Mouse (Mus musculus) retina, adult 2 months (tissue): ENCODE results near the gene Catsper3.

Experiments
- DNase-seq: peaks from one replicate; pipeline ENCODE4 v3.0.0-alpha.2; 2012; ENCODE audit warnings: low read depth, low spot score

Catsper3 gene

DNA sequence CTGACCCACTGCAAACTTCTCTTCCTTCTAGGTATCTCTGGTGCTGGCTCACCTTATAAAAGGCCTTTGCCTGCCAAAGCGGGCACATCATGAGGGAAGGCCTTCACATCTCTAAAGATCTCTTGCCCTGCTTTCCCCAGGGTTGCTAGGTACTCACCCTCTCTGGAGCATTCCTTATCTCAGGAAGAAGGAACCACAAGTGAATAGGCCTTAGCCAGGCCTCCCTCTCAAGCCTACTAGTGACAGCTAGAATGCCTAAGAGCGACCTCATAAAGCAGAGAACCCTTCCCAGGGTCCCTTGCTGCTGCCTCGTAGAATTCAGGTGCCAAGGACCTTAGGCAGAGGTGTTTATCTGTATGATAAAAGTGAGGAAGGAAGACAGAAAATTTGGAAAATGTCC lies at the start of gene Catsper3:
Catsper3 (plus strand) TSS at position 301 of the 400 bp plus-strand sequence.
- no peak for DNase-seq

DNA sequence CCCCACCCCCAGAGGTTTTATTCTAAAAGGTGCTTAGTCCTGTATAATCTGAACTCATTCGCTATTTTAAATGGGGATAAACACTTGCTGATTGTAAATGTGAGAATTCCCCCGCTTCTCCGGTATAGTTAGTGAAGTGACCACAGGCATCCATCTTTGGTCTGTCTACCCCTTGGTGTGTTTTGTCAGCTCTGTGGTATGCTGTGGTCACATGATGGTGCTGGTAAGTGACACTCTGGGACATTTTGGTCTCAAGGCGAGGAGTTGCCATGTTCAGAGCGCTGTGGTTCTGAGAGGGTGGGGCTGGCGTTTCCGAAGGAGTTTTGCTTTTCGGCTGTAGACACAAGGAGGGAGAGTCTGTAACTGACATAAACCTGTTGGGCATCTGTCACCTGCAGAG lies 46.5 kb upstream of the Catsper3 start:
- DNase-seq: no peak

DNA sequence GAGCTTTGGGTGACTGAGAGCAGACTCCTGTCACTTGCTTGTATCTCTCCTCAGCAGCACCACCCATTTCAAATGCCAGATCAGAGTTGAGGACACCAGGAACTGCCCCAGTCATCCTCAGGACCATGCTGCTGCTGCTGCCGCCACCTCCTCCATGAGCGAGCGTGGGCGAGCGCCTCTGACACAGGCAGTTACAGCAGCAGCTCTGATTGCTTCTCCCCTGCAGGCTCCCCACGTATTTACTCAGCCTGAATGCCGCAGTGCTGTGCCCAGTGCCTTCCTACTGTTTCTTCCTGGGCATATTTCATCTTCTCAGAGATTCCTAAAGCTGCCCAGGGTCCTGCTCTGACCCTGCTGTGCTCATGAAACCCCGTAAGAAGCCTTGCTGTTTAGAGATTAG lies 42.1 kb upstream of the Catsper3 start:
- DNase-seq: no peak

DNA sequence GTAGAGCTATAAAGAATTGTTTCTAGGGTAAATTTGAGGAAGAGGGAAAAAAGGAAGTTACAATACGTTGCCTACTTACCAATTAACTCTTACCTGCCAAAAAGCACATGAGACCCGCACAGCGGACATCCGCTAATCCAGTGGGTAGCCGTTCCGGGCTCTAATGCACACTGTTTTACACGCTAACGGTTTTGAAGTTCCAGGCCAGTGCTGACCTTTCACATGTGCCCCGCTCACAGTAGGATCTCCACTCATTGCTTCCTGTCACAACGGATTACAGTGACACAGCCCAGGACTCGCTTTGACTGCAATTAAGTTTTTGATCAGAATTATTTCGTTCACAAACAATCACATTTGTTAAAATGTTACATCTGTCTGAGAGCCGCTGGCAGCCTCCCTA lies 30.0 kb upstream of the Catsper3 start:
- DNase-seq: no peak

DNA sequence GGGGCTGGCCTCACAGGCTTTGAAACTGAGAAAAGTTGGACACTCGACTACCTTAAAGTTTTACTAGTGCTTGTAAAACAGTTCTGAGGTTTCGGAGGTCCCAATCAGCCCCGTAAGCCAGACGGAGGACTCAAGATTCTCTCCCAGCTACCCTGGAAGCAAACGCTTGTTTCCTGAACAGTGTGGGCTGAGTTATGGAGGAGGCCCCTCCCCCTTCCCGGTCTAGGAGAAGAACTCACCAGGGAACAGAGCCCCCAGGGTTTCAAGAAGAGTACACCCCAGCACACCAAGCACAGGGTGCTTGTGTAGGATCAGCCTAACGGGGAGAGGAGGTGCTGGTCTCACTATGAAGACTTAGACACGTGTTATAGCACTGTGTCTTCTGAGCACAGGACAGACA lies 27.6 kb upstream of the Catsper3 start:
- DNase-seq: no peak

DNA sequence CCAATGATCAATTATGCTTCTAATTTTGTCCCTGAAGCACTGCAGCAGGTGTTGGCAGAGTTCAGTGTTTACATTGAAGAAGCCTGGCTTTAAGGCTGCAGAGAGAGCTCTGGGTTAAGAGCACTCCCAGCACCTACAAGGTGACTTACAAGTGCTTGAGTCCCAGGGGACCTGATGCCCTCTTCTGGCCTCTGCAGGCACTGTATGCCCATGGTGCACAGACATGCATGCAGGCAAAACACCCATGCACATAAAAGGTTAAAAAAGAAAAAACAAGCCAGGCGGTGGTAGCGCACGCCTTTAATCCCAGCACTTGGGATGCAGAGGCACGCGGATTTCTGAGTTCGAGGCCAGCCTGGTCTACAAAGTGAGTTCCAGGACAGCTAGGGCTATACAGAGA lies 26.7 kb upstream of the Catsper3 start:
- no peak for DNase-seq

DNA sequence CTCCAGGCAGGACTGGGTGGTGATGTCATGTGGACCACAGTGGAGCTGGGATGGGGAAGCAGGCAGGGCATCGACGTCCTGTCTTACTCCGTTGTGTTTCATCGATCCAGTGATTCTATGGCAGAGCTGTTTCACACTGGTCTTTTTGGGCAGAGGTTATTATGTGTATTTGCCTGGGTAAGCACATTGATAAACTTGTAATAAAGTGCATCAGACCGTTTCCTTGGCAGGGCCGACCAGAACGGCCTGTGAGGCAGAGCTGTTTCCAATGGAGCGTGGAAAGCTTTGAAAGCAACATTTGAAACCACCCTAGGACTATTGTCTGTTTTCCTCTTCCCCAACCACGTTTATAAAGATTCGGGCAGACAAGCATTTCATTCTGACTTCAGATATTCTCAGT lies 23.8 kb upstream of the Catsper3 start:
- no peak for DNase-seq

DNA sequence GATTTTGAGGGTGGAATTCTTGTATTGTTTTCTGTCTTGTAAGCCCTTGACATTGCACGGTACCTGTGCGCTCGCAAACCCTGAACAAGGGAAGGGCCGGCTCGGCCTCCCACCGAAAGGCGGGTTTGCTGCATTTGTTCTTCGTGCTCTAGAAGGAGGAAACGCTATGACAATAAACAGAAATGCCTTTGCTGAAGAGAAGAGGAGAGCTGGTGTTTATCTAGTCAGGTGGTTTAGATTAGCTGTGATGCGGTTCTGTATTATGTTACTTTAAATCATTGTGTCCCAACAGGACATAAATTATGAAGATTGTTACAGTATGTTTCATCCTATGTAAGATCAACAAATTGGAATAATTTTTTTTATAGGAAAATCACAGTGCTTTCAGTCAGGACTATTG lies 22.9 kb upstream of the Catsper3 start:
- no peak for DNase-seq

DNA sequence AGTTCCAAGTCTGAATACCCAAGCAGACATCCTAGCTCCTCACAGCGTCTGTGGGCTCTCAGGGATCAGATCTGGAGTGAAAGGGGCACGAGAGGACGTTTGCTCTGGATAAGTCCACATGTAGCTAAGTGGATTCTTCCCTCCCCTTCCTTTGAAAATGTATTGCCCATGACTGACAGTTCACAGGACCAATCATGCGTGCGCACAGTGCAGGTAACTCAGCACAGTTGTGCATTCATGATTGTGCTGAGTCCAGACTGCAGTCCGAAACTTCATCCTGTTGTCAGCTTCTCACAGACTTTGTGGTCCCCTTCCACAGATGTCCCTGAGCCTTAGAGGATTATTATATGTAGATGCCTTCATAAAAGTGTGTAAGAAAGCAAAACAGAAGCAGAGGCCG lies 10.0 kb upstream of the Catsper3 start:
- DNase-seq: no peak

DNA sequence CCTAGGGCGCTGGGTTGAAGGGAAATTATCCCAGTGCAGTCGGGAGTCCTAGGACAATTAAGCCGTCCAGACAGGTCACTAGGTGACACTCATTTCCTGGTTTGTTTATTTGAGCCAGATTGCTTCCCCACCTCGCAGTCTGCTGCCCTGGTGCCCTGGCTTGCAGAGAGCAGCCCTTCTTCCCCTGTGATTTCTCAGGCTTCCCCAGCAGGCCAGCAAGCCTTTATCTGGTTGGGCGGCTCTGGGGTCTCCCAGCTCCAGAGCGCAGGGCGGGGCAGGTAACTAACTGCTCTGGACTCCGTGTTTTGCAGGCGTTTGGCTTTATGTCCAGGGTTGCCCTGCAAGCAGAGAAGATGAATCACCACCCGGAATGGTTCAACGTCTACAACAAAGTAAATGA lies 9.3 kb upstream of the Catsper3 start:
- DNase-seq: no peak

DNA sequence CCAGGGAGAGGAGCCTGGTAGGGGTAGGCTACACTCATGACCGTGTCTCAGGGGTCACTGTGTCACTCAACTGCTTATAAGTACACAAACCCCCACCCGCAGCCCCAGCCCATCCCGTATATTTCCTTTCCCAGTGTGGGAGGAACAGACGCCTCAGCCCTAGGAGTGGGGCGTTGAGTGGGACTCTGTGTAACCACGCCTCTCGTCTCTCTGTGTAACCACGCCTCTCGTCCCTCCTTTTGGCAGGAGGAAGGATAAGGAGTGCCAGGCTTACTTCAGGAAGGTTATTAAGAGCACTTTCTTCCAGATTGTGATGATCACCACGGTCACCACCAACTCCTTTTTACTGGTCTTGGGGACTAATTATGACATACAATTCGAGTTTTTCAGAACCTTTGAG lies 1.8 kb downstream of the Catsper3 start:
- DNase-seq: no peak

DNA sequence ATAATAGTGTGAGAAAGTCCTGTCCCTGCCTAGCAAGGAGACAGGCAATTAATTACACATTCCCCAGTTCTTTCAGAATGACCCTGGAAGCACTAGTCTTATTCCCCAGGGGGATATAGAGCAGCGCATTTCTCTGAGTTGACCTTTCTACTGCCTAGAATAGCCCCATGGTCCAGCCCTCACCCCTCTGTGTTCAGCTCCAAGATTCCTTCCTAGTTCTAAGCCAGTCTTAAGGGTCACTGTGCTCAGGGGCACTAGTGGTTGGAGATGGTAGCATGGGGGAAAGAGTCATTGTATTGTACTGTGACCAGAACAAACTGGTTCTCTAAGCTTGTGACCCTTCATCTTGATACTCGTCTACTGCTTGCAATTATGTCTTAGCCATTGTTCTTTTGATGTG lies 16.9 kb downstream of the Catsper3 start:
- DNase-seq: no peak

DNA sequence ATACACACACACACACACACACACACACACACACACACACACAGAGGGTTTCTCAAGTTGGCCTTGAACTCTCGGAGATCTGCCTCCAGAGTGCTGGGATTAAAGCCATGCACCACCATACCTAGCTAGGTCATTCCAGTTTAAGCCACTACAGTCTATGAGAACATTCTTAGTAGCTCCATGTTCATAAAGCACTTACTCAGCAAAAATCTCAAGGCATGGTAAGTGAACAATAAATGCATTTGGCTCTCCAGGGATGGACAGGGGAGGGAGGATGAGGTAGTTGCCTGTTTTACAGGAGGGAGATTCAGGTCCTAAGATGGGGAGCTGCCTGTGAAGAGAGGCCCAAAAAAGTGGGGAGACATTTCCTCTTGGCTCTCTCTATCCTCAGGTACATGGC lies 19.6 kb downstream of the Catsper3 start:
- DNase-seq: no peak

DNA sequence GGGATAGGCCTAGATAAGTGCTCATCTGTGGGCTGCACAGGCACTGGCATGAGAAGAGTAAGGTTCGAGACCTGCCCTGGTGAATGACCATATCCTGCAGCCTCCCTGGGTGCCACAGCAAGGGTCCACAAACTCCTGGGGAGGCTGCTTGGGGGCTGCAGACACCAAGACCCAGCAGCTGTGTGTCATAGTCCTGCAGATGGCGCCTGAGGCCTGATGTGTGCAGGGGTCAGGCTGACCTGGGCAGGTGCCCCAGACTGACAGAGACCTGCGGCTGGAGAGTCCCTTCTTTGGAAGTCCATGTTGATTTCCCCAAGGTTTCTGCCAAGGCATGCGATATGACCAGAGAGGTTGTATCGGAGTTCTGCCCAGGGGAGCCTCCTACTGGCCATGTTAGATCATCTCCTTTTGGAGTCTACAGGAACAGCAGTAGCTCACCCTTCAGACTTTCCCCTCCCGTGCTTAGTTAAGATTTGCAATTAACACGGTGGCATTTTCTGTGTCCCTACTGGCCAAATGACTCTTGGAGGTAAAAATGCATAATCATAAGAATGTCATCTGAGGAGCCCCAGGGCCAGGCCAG lies 24.8 kb downstream of the Catsper3 start:
- no peak for DNase-seq

DNA sequence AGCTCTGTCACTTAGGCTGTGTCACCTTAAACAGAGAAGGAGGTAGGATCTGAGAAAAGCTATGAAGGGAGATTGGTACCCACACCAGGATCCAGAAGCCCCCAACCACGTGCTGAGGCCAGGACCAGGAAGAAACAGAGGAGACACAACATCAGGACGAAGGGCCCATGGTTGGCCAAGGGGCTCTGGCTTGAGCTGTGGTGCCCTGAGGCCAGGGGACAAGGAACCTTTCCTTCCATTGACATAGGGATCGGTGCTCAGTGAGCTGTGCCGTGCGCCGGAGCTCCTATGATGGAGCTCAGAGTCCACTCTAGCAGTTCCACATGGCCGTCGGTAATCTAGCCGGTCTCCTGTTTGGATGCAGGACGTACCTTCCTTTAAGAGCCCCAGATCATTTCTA lies 25.3 kb downstream of the Catsper3 start:
- DNase-seq: no peak

DNA sequence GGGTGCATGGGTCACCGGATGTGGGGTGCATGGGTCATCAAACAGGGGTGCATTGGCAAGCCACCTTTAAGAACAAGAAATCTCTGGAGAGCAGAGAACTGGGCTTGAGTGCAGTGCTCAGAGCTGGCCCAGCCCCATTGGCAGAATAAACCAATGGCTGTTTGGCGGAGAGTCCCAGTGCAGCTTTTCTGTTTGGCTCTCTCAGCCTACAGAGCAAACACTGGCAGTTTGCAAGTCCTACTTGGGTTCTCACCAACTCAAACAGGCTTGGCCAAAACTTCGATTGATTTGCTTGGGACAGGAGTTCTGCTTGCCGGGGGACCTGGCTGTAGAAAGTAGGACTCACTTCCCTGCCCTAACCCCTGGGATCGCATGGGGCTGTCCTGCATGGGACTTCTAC lies 26.6 kb downstream of the Catsper3 start:
- no peak for DNase-seq

DNA sequence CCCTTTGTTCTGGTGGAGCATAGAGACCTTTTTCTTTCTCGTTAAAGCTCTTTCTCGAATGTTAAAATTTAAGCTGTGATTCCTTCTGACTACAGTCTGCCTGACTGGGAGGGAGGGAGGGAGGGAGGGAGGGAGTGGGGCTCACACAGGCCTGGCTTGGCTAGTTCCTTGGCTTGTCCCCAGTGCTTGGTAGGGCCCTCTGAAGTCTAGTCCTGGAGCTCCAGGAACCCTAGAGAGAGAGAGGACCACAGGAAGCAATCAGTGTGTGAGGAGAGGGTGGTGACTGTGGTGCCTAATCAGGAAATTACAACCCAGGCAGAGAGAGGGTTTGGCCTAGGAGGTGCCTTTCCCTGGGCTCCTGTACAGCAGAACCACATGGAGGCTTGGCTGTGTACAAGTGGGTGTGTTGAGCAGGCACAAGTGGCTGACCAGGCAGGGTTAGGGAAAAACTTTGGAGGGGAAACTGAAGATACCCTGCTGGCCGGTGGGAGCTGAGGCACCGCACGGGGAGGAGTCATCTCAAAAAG lies 29.2 kb downstream of the Catsper3 start:
- DNase-seq: no peak

DNA sequence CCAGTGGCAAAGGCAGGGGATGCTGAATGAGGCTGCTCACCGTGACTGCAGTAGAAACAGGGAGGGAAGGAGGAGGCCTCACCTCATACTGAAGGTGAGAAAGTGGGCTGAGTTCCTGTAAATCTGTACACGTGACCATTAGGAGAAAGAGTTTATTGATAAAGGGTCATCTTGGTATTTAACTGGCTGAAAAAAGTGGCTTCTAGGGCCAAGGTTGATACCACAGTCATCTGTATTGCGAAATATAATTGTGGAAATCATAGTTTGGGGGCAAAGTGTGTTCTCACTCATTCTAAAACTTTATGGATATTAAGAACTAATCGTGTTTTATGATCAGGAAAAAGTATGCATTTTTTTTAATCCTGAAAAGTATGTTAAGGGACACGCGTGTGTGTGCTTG lies 30.5 kb downstream of the Catsper3 start:
- no peak for DNase-seq

DNA sequence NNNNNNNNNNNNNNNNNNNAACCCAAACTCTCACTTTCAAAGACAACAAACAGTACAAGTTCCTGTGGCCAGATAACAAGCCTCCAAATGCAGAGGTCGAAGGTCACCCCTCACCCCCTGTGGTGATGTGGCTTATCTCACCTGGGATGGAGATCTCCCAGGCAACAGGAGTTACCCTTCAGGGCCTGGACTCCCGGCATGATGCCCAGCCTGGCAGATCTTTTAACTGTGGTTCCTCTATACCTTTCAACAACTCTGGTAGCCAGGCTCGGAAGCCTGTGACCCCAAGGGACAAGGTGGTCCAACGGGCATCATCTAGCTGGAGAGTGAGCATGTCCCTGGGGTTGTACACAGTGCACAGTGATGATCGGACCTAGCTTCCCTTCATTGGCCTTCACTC lies 38.1 kb downstream of the Catsper3 start:
- DNase-seq: no peak

DNA sequence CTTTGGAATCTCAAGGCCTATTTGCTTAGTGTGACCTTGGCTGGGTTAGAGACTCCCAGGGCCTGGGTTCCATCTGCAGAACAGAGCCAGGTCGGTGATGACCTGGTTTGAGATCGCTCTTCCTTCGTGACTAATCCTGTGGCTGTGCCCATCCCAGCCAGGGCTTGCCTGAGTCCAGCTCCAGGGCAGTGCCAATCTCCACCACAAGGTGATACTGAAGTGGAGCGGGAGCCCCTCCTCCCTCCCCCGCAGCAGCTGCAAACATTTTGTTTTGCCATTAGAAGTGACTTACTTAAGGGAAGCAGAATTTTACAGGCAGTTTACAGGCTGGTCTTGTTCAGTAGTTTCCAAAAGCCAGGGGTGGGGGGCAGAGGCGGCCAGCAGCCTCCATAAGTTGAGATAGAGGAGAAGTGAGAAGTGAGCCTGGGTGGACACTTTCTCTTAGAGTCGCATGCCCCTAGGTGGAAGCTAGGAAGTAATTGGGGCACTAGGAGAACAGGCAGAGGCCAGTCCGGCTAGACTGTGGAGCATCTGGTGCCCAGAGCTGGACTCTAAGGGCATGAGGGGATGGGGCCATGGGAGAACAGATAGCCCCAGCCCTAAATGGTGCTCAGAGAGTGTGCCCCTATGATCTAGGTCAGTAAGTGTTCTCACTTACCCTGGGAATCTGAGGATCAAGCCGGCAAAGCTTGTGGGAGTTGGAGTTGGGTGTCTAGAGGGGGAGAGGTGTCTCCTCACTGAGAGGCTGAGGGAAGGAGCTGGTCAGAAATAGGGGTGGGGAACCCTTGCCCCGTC lies 40.0 kb downstream of the Catsper3 start:
- no peak for DNase-seq

DNA sequence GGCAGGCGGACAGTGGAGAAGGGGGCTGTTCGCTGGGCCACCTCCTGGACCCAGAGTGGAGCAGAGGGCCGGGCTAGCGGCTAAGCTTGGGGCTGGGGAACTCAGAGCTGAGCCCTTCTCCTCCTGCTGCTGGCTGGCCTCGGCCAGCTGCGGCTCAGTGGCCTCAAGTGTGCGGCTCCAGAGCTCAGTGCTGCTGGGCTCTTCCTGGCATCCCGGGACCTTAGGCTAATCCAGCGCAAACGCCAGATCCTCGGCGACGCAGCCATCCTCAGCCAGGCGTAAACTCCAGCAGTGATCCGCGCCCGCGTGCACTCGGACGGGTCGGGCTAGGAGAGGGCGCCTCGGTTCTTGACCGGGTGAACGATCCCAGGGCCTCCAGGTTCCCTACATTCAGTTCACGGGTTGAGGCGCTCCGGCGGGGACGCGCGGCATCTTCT lies 40.9 kb downstream of the Catsper3 start:
- DNase-seq: no peak

DNA sequence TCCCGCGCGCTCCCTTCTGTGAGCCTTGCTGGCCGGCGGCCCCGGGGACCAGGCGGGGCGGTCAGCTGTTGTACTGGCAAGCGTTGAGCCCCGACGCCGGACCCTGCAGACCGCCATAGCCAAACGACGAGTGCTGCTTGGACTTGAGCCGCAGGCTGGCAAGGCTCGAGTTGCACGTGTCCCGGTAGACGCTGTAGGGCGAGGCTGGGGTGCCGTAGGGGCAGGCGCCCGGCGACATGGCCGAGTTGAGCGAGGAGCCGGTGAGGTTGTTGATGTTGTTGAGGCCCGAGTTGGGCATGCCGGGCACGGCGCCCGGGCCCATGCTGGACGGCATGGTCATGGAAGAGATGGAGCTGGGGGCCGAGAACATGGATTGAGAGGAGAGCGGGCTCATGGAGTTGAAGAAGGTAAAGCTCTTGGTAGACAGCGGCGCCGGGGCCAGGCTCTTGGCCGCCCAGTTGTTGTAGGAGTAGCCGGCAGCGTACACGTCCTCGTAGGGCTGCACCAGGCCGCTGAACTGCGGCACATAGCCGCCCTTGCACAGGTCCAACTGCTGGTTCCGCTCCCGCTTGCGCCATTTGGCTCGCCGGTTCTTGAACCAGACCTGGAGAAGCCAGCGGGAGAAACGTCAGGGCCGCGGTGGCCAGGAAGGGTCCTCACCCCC lies 41.8 kb downstream of the Catsper3 start:
- no peak for DNase-seq
